Mouse (Mus musculus) liver, adult 2 months (tissue): ENCODE data around the gene Ephb3. TPM values are rescaled to one million over a fixed set of nuclear protein-coding genes. Genes with fewer than 3 reads are reported as not detected.

ENCODE experiments used
- DNase-seq: peaks from one replicate; pipeline ENCODE4 v3.0.0-alpha.2; 2011; ENCODE audit warnings: low read depth, low spot score; ENCODE audit errors: extremely low read depth
- H3K27ac ChIP-seq: fragments of 200-500 bp; replicated peaks from 2 replicates; pipeline ENCODE4 v1.5.1; 2012; ENCODE audit warnings: low read depth, mild to moderate bottlenecking, control low read depth, inconsistent platforms, low read length; ENCODE audit not compliant: insufficient read depth
- H3K27me3 ChIP-seq: fragments of 200-500 bp; 2 replicates; pipeline ENCODE4 v1.6.1; 2012; ENCODE audit warnings: mild to moderate bottlenecking, moderate library complexity, low read length, inconsistent platforms; ENCODE audit not compliant: control insufficient read depth, insufficient read depth
- H3K36me3 ChIP-seq: fragments of 200-500 bp; 2 replicates; pipeline ENCODE4 v1.6.1; 2012; ENCODE audit warnings: low read length, inconsistent platforms; ENCODE audit not compliant: control insufficient read depth, insufficient read depth
- H3K4me1 ChIP-seq: fragments of 200-500 bp; 2 replicates; pipeline ENCODE4 v1.6.1; 2011; ENCODE audit warnings: low read length; ENCODE audit not compliant: control insufficient read depth, insufficient read depth
- H3K4me3 ChIP-seq: fragments of 200-500 bp; 2 replicates; pipeline ENCODE4 v1.5.1; 2011; ENCODE audit warnings: low read depth, mild to moderate bottlenecking, control low read depth, low read length, moderate library complexity; ENCODE audit not compliant: insufficient read depth
- H3K79me2 ChIP-seq: fragments of 200-500 bp; 2 replicates; pipeline ENCODE4 v1.6.1; 2012; ENCODE audit warnings: inconsistent platforms, mild to moderate bottlenecking, low read length, moderate library complexity; ENCODE audit not compliant: control insufficient read depth, insufficient read depth
- H3K9ac ChIP-seq: fragments of 200-500 bp; 2 replicates; pipeline ENCODE4 v1.6.1; 2012; ENCODE audit warnings: low read depth, mild to moderate bottlenecking, control low read depth, inconsistent platforms, low read length
- CTCF ChIP-seq: fragments of 200-500 bp; IDR thresholded peaks from 2 replicates; pipeline ENCODE4 v1.5.1; 2011; ENCODE audit warnings: low read depth, low read length, control low read depth
- POLR2A ChIP-seq: fragments of 200-500 bp; IDR thresholded peaks from 2 replicates; pipeline ENCODE4 v1.6.1; 2011; ENCODE audit warnings: low read length, control low read depth; ENCODE audit not compliant: insufficient read depth; ENCODE audit errors: extremely low read depth
- WGBS: fragments of 180-500 bp; shearing (Covaris S2); methylation state at CpG from one replicate; pipeline ENCODE4 v1.1.7; 2018; 5-methylcytosine and 5-hydroxymethylcytosine counted together
- polyA plus RNA-seq: library from polyadenylated mRNA; depleted of rRNA; stranded (reverse); fragments of >200 nt; gene quantifications from 2 replicates; pipeline ENCODE4 v1.2.3, GENCODE M21; 2012
- total RNA-seq: library from RNA; depleted of rRNA; stranded (reverse); fragments of >200 nt; gene quantifications from 2 replicates; pipeline ENCODE4 v1.2.3, GENCODE M21; 2014

Gene Ephb3
- total and polyA plus RNA-seq, 2 experiments: 0.44 to 0.83 TPM

DNA sequence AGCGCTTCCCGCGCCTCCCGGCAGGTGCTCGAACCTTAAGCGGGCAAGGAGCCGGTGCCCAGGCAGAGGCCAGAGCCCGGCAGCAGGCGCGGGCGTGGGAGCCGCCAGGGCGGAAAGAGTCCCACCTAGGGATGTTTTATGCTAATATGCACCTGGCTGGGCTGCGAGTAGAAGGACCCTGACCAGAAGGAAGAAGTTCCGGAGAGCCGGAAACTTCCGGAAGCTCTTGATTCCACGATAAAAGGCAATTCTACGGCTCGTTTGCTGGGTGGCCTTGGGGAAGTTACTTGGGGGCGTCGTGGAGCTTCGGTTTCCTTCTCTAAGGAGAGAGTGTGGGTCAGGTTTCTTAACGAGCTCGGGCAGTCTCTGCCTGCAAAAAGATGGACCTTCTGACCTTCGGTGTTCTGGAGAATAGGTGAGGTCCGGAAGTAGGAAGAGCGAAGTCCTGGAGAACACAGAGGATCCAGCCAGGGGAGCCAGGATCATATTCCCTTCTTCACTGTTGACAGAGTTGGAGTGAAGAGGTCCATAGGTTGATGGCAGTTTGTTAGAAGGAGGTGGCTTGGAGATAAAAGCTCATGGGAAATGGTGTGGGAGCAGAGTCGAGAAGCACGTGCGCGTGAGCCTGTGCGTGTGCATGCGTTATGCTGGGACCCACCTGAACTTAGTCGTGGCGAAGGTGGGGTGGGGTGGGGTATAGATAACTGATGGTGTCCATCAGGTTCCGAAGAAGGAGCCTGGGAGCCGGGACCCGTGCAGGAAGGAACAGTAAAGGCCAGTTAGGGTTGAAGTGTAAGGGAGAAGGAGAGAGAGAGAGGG is 44.4 kb downstream of the Ephb3 start:
- TF ChIP-seq CTCF (no peak), POLR2A (no peak)
- no peak for DNase-seq
- Histone ChIP-seq H3K9ac (no peak overlapping the region), H3K79me2 (no peaks in the 10 kb centered on the region), H3K36me3 (no peaks in the 10 kb centered on the region), H3K4me1 (no peaks in the 10 kb centered on the region), H3K27ac (no peak overlapping the region), H3K4me3 (peak overlapping the region; percentile 15; the same call in 1 of the 2 replicates), H3K27me3 (peaks cover 13% of the 10 kb centered on the region; the same call in 1 of the 2 replicates)
- WGBS: 7% methylated on average over 39 of the region's 39 CpGs

DNA sequence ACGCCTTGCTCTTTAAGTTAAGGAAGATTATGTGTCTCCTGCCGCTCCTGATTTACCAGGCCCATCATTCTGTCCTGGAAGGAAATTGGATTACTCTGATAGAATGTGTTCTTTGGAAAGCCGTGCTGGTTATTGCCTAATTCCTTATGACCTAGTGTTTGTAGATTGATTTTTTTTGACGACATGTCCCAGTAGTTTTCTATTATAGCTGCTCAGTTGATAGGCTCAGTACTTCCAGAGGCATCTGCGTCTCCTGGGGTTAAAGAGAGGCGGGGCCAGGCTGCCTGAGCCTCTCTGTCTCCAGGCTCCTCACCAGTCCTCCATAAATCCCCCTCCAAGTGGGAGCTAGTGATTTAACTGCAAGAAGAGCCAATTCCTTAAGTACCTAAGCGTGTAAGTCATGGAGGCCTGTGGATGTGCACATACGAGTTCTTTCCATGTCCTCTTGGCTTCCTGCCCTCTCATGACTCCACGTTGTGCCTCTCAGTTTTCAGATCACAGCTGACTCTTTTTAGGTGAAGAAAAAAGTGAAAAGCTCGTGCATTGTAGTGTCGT is 47.9 kb downstream of the Ephb3 start:
- no peaks in the 10 kb centered on the region for H3K79me2 ChIP-seq
- DNase-seq: peak; percentile 50
- H3K4me3 ChIP-seq: no peak overlapping the region
- no peaks in the 10 kb centered on the region for H3K36me3 ChIP-seq
- no peak overlapping the region for H3K9ac ChIP-seq
- H3K4me1 ChIP-seq: no peaks in the 10 kb centered on the region
- H3K27ac ChIP-seq: no peak overlapping the region
- WGBS: 50% methylated on average over 11 of the region's 11 CpGs
- H3K27me3 ChIP-seq: peaks cover 9% of the 10 kb centered on the region; the same call in 1 of the 2 replicates
- TF ChIP-seq POLR2A (no peak), CTCF (no peak)

DNA sequence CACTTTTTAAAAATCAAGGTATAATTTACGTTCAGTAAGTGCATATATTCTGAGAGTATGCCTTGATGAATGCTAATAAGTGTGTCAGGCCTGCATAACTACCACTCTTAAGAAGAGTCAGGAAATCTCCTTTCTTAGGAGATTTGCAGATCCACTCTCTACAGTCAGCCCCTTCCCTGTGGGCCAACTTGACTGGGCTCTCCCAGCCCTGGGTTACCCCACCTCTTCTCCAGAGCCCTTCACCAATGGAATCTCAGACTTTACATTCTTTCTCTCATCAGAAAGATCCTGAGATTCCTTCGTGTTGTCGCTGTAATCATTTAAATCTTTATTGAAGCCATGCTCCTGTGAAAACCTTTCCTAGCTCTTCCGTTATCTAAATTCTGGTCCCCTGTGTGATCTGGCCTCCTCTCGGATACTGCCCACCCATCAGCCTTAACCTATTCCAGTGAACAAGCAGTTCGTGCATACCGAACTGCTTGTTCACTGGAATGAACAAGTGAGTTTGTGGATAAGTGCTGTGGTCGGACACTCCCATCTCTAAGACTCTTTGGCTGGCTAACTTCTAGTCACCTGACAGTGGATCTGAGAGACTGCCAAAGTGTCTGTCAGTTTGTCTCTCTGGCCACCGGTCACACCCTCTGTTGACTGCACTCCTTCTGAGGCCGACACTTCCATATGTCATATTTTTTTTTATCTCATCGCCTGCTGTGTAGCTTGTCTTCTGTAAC is 51.2 kb downstream of the Ephb3 start:
- Histone ChIP-seq H3K27ac (no peak overlapping the region), H3K4me1 (no peaks in the 10 kb centered on the region), H3K79me2 (no peaks in the 10 kb centered on the region), H3K9ac (no peak overlapping the region), H3K36me3 (no peaks in the 10 kb centered on the region), H3K27me3 (no peaks in the 10 kb centered on the region), H3K4me3 (no peak overlapping the region)
- TF ChIP-seq CTCF: no peak
- TF ChIP-seq POLR2A: no peak
- 85% methylated on average over 11 of the region's 11 CpGs for WGBS
- DNase-seq: no peak

DNA sequence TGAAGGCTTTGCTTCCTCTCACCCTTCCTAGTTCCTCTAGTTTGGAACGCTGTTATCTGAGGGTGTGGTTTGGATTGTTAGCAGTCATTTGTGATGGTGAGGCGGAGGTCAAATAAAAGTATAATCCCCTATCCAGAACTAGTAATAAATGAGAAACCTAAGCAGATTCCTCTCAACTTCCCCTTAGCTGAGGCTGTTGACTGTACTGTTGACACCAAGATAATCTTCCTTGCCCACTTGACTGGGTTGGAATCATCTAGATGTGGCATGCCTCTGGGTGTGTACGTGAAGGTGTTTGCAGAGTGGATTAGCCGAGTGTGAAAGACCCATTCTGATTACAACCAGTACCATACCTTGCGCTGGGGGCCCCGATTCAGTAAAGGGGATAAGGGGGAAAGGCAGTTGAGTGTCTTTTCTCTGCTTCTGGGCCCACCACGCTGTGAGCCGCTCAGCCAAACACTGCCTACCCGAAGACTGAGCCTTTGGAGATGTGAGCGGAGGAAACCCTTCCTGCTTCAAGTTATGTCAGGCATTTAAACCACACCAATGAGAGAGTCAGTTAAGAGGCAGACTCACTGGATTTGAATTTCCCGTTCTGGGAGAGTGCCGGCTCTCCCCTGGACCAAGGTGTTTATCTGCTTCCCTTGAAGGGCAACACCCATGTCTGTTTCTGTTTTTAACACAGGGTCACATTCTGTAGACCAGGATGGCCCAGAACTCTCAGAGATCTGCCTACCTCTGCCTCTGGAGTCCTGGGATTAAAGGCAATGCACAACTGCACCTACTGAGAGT is 52.2 kb downstream of the Ephb3 start:
- TF ChIP-seq POLR2A (no peak), CTCF (no peak)
- Histone ChIP-seq H3K79me2 (no peaks in the 10 kb centered on the region), H3K27ac (no peak overlapping the region), H3K4me3 (no peak overlapping the region), H3K4me1 (no peaks in the 10 kb centered on the region), H3K27me3 (no peaks in the 10 kb centered on the region), H3K9ac (no peak overlapping the region), H3K36me3 (no peaks in the 10 kb centered on the region)
- 80% methylated on average over 12 of the region's 12 CpGs for WGBS
- no peak for DNase-seq

DNA sequence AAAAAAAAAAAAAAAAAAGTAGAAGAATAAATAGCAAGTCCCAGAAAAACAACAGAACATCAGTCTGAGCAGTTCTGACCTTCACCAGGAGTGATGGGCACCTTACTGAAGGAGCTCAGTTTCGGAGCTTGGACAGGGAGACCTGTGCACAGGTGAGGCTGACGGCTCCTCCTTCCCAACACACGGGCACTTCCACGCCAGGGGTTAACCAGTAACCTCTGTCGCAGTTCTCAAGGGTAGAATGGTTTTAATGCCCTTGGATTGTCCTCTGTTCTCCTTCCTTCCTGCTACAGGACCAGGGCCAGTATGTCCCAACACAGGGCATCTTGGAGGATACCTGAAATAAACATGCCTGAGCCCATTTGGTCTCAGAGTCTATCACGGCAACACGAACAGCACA is 60.9 kb downstream of the Ephb3 start:
- 83% methylated on average over 7 of the region's 7 CpGs for WGBS
- no peak overlapping the region for H3K4me3 ChIP-seq
- H3K79me2 ChIP-seq: no peaks in the 10 kb centered on the region
- TF ChIP-seq POLR2A: no peak
- TF ChIP-seq CTCF: no peak
- no peak overlapping the region for H3K9ac ChIP-seq
- no peaks in the 10 kb centered on the region for H3K27me3 ChIP-seq
- H3K4me1 ChIP-seq: no peaks in the 10 kb centered on the region
- DNase-seq: no peak
- H3K27ac ChIP-seq: no peak overlapping the region
- H3K36me3 ChIP-seq: no peaks in the 10 kb centered on the region
